Mouse (Mus musculus) hindbrain, embryonic 15.5 days (tissue): Measurements from ENCODE around the gene Pik3r4. TPM values are rescaled to one million over a fixed set of nuclear protein-coding genes. Genes with fewer than 3 reads are reported as not detected.

ENCODE experiments used
- ATAC-seq: fragments of 200-750 bp; cut with Nextera tagmentation; 2 replicates; pipeline ENCODE4 v1.8.0; 2017; ENCODE audit warnings: low read depth, moderate number of reproducible peaks, moderate TSS enrichment; ENCODE audit not compliant: low FRiP score
- H3K27ac ChIP-seq: fragments of 300-500 bp; sonication (generic); replicated peaks from 2 replicates; pipeline ENCODE4 v1.5.1; 2015; ENCODE audit warnings: mild to moderate bottlenecking, inconsistent platforms
- H3K27me3 ChIP-seq: fragments of 300-500 bp; sonication (generic); 2 replicates; pipeline ENCODE4 v1.6.1; 2015; ENCODE audit warnings: control low read depth, inconsistent platforms
- H3K36me3 ChIP-seq: fragments of 300-500 bp; sonication (generic); 2 replicates; pipeline ENCODE4 v1.6.1; 2015; ENCODE audit warnings: control low read depth, inconsistent platforms
- H3K4me1 ChIP-seq: fragments of 300-500 bp; sonication (generic); replicated peaks from 2 replicates; pipeline ENCODE4 v1.6.1; 2015; ENCODE audit warnings: control low read depth, inconsistent platforms
- H3K4me2 ChIP-seq: fragments of 300-500 bp; sonication (generic); 2 replicates; pipeline ENCODE4 v1.6.1; 2015; ENCODE audit warnings: moderate library complexity, mild to moderate bottlenecking, inconsistent platforms
- H3K4me3 ChIP-seq: fragments of 300-500 bp; sonication (generic); 2 replicates; pipeline ENCODE4 v1.5.1; 2015; ENCODE audit warnings: mild to moderate bottlenecking, inconsistent platforms
- H3K9ac ChIP-seq: fragments of 300-500 bp; sonication (generic); 2 replicates; pipeline ENCODE4 v1.6.1; 2015; ENCODE audit warnings: inconsistent platforms
- H3K9me3 ChIP-seq: fragments of 300-500 bp; sonication (generic); 2 replicates; pipeline ENCODE4 v1.6.1; 2016; ENCODE audit warnings: control low read depth, inconsistent platforms
- WGBS: fragments of 180-500 bp; shearing (Covaris S2); methylation state at CpG from one replicate; pipeline ENCODE4 v1.1.7; 2015; 5-methylcytosine and 5-hydroxymethylcytosine counted together
- polyA plus RNA-seq: library from polyadenylated mRNA; unstranded; fragments of >200 nt; fragmentation: Nextera tagmentation; extraction: Ambion mirVana; gene quantifications from 2 replicates; pipeline ENCODE4 v1.2.1, GENCODE M21; 2015

Pik3r4 gene
- polyA plus RNA-seq, 1 experiment from 2014 or later = 18.0 TPM

DNA sequence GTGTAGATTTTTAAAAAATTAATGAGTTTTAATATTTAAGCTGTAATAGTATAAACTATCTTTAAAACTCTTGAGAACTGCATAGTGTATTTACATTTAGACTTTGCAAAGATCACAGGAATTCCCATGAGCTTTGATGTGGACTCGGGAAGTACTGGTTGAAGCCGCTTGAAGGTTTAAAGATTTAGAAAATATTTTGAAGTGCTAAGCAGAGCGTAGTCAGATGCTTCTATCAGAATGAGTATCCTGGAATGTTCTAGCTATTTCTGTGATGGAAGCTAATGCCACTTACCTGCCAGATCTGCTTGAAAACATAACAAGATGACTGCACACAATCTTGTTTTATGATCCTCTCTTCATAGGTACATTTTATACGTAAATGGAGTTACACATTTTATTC lies 28.1 kb downstream of the Pik3r4 start:
- no peaks in the 10 kb centered on the region for H3K27me3 ChIP-seq
- no peak overlapping the region for H3K9ac ChIP-seq
- H3K36me3 ChIP-seq = peaks cover 33% of the 10 kb centered on the region
- H3K4me2 ChIP-seq = no peak overlapping the region
- WGBS = 92% methylated on average over 4 of the region's 4 CpGs
- no peak overlapping the region for H3K4me3 ChIP-seq
- ATAC-seq = no peak
- H3K27ac ChIP-seq = no peak overlapping the region
- no peaks in the 10 kb centered on the region for H3K9me3 ChIP-seq
- no peaks in the 10 kb centered on the region for H3K4me1 ChIP-seq

DNA sequence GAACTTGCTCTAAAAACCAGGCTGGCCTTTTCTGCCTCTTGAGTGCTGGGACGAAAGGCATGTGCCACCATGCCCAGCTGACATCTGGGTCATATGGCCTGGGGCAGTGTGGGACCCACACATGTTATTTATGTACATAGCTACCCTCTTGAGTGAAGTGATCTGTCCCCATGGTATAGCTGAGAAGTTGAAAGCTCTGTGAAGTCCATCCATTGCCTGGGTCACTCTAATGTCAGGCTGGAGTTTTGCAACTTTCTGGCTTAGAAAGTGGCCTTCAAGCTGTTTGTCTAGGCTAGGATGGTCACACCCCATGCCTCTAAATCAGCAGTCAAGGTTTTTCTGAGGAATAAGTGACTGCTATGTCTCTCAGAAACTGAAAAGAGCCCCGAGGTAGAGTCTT lies 29.3 kb downstream of the Pik3r4 start:
- no peak overlapping the region for H3K4me3 ChIP-seq
- peaks cover 44% of the 10 kb centered on the region for H3K36me3 ChIP-seq
- no peaks in the 10 kb centered on the region for H3K27me3 ChIP-seq
- 92% methylated on average over 2 of the region's 2 CpGs for WGBS
- no peak overlapping the region for H3K4me2 ChIP-seq
- H3K4me1 ChIP-seq = no peaks in the 10 kb centered on the region
- no peaks in the 10 kb centered on the region for H3K9me3 ChIP-seq
- no peak overlapping the region for H3K9ac ChIP-seq
- ATAC-seq = no peak
- no peak overlapping the region for H3K27ac ChIP-seq

DNA sequence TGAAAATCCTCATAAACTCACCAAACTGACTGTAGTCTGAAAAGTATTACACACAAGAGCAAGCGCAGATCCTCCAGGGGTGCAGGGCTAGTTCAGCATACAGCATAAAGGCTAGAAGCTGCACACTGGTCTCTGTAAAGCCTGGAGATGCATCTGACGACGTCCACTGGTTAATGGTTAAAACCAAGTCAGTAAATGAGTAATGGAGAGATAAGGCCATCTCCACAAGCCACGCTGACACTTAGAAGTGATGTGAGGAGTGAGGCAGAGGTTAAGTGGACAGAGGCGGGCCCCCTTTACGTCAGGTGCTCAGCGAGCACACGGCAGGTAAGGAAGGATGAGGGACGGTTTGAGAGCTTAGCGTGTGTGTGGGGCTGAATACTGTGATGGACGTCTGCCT lies 33.2 kb downstream of the Pik3r4 start:
- H3K4me1 ChIP-seq = 0 out of 2 replicates have a peak, but pooled peaks cover under 1% of the 10 kb centered on the region
- H3K27me3 ChIP-seq = no peaks in the 10 kb centered on the region
- H3K9me3 ChIP-seq = no peaks in the 10 kb centered on the region
- no peak overlapping the region for H3K27ac ChIP-seq
- no peak for ATAC-seq
- no peak overlapping the region for H3K4me3 ChIP-seq
- H3K9ac ChIP-seq = no peak overlapping the region
- peaks cover 28% of the 10 kb centered on the region for H3K36me3 ChIP-seq
- no peak overlapping the region for H3K4me2 ChIP-seq
- WGBS = 80% methylated on average over 11 of the region's 11 CpGs

DNA sequence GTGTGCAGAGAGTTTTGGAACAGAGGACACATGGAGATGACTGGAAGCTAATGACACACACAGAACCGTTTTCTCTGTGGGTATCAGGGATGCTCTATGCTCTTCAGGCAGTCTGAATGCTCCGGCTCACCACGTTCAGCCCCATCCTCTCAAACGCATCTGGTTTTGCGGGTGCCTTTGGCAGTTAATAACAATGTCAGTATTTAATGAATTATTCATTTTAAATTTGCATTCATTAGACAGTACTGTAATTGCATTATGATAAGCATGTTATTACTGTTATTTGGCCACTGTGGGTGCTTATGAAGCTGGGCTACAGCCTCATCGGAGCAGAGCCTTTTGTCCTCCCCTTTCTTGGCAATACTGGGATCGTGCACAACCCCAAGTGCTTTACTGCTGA lies 38.6 kb downstream of the Pik3r4 start:
- Histone ChIP-seq H3K9me3 (no peaks in the 10 kb centered on the region), H3K4me2 (no peak overlapping the region), H3K4me1 (peaks cover 12% of the 10 kb centered on the region), H3K36me3 (peaks cover 28% of the 10 kb centered on the region), H3K4me3 (no peak overlapping the region), H3K27ac (peak overlapping the region; percentile 63), H3K9ac (no peak overlapping the region), H3K27me3 (no peaks in the 10 kb centered on the region)
- WGBS = 34% methylated on average over 7 of the region's 7 CpGs
- peak; percentile 87 for ATAC-seq

DNA sequence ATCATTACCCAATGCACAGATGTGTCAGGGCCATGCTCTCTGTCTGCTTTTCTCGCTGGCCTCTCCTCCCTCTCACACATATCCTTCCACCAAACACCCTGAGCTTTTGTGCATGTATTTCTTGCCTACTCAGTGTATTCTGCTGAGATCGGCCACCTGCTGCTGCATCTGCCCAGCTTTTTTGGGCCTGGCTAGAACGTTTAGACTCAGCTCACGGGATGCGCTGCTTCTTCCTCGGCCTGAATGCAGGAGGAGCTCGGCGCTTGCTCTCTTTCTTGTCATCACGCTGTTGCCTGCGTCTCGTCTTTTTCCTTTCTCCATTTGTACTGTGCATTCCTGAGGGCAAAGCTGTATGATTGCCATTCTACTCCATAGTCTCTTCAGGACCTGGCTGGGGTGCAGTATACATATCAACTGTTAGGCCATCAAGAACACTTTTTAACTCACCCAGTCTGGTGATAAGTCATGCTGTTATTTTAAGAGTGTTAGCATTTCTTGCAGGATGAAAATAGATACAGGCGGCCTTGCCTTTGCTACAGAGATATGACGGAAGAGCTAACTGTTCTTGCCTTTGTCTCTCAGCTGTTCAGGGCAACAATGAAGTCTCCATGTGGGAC lies 41.9 kb downstream of the Pik3r4 start:
- Histone ChIP-seq H3K4me2 (no peak overlapping the region), H3K27ac (no peak overlapping the region), H3K36me3 (peaks cover 35% of the 10 kb centered on the region), H3K4me3 (no peak overlapping the region), H3K4me1 (peaks cover 12% of the 10 kb centered on the region), H3K27me3 (no peaks in the 10 kb centered on the region), H3K9me3 (no peaks in the 10 kb centered on the region), H3K9ac (no peak overlapping the region)
- 92% methylated on average over 13 of the region's 13 CpGs for WGBS
- ATAC-seq = no peak

DNA sequence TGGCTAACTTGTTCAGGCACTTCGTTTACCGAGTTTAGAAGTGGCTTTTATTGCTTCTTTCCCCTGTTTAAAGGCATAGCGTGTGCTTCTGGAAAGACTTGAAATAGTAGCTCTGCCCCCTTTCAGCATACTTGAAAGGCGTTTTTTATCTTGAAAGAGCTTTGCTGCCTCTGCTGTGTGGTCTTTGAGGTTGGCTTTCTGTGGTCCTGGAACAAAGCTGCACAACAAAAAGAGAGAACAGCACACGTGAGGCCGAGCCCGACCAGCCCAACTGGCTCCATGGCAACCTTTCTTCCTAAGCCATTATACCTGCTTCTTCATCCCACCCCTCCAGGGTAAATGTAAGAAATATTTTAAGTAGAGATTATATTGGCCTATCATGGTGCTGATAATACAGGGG lies 46.7 kb downstream of the Pik3r4 start:
- Histone ChIP-seq H3K9ac (no peak overlapping the region), H3K9me3 (no peaks in the 10 kb centered on the region), H3K36me3 (peaks cover 31% of the 10 kb centered on the region), H3K4me1 (no peaks in the 10 kb centered on the region), H3K27me3 (no peaks in the 10 kb centered on the region), H3K4me3 (no peak overlapping the region), H3K27ac (no peak overlapping the region), H3K4me2 (no peak overlapping the region)
- no peak for ATAC-seq
- WGBS = 39% methylated on average over 7 of the region's 7 CpGs

DNA sequence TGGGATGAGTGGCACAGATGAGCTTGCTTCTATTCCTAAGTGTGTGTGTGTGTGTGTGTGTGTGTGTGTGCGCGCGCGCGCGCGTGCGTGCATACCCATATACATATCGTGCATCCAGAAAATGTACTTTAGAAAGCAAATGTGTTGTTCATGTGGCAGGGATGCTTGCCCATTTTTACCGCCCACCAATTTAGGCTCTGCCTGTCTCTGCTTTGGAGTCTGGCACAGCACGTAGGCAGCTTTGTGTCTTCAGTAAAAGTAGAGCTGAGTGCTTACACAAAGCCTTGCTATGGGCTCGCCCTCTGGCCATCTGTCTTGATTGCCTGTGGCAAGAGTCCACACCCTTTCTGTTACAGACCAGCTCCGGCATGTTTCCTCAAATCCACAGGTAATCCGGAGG lies 49.7 kb downstream of the Pik3r4 start:
- H3K27ac ChIP-seq = no peak overlapping the region
- no peak for ATAC-seq

DNA sequence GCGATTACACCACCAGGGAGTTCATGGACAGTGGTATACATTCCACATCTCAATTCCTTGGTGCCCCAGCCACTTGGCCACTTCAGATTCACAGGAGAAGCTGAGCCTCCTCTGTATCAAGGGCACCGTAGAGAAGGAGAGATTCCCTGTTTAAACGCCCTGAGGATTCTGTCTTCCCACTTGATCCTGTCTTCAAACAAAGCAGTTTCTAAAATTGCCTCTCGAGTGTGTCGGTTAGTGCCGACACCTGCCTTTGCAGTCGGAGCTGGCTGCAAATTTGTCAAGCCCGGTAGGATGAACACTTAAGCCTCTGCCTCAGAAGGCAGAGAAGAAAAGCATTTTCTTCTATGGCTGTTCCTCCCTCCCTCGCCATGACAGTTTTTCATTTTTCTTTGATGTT lies 50.3 kb downstream of the Pik3r4 start:
- Histone ChIP-seq H3K27me3 (no peaks in the 10 kb centered on the region), H3K4me2 (no peak overlapping the region), H3K9me3 (no peaks in the 10 kb centered on the region), H3K9ac (no peak overlapping the region), H3K36me3 (peaks cover 5% of the 10 kb centered on the region), H3K4me3 (no peak overlapping the region), H3K27ac (peak overlapping the region; percentile 10; the same call in 1 of the 2 replicates), H3K4me1 (0 out of 2 replicates have a peak, but pooled peaks cover 7% of the 10 kb centered on the region)
- ATAC-seq = no peak
- WGBS = 78% methylated on average over 9 of the region's 9 CpGs

More for the DNA sequence above, 49.7 kb downstream of the Pik3r4 start:
- Histone ChIP-seq H3K27me3 (no peaks in the 10 kb centered on the region), H3K4me3 (no peak overlapping the region), H3K4me1 (0 out of 2 replicates have a peak, but pooled peaks cover 2% of the 10 kb centered on the region), H3K9ac (no peak overlapping the region), H3K9me3 (no peaks in the 10 kb centered on the region), H3K36me3 (peaks cover 11% of the 10 kb centered on the region), H3K4me2 (no peak overlapping the region)
- WGBS = 92% methylated on average over 14 of the region's 14 CpGs

DNA sequence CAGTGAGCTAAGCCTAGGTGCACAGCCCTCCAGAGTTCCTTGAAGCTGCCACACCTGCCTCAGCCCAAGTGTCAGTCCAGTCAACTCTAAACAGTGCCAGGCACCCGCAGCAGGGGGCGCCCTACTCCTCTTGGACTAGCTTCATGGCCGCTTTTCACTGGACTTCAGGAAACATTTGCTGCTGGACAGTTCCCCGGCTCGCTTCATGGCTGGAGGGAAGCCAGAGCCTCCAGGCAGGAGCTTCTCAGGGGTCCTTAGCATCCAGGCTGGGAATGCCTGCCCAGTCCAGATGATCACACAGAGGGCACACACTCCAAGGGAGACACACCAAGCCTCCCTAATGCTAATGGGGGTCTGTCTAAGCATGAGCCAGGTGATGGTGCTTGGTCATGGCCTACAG lies 51.1 kb downstream of the Pik3r4 start:
- H3K27me3 ChIP-seq = no peaks in the 10 kb centered on the region
- no peaks in the 10 kb centered on the region for H3K9me3 ChIP-seq
- no peak overlapping the region for H3K27ac ChIP-seq
- 12% methylated on average over 5 of the region's 5 CpGs for WGBS
- no peak overlapping the region for H3K4me3 ChIP-seq
- H3K9ac ChIP-seq = no peak overlapping the region
- 0 out of 2 replicates have a peak, but pooled peaks cover 15% of the 10 kb centered on the region for H3K4me1 ChIP-seq
- H3K36me3 ChIP-seq = peaks cover 1% of the 10 kb centered on the region; the same call in 1 of the 2 replicates
- ATAC-seq = peak; percentile 62; the same call in 1 of the 2 replicates
- H3K4me2 ChIP-seq = no peak overlapping the region

DNA sequence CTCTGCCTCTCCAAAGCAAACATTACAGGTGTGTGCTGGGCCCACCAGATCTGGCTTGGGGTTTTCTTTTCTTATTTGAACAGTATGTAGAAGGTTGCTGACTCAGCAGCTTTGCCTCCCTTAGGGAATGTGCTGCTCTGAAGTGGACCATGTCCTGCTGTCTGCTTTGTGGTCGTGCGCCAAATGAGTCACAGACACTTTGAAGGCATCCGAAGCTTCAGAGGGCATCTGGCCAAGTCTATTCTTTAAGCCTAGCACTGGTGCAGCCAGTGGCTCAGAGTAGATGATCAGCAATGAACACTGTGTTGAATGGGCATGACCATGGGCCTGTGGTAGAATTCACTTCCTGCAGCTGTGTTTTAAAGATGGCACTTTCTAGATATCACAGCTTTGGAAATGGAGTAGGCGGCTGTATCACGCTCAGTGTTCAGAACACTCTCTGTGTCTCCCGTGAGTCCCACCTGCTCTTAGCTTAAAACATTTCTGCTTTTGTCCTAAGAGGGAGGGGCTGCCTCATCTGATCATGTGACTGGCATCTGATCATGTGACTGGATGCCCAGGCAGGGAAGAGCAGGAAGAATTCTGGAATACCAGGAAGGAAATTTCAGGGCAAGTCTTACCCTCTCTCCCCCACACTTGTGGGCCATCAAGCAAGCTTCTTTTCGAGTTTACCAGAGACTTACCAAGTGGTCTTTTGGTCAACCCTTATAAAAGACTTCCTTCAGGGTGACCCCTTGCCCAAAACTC lies 54.2 kb downstream of the Pik3r4 start:
- Histone ChIP-seq H3K4me1 (0 out of 2 replicates have a peak, but pooled peaks cover 26% of the 10 kb centered on the region), H3K4me3 (no peak overlapping the region), H3K9ac (no peak overlapping the region), H3K27ac (no peak overlapping the region), H3K27me3 (no peaks in the 10 kb centered on the region), H3K9me3 (no peaks in the 10 kb centered on the region), H3K36me3 (no peaks in the 10 kb centered on the region), H3K4me2 (no peak overlapping the region)
- WGBS = 80% methylated on average over 7 of the region's 7 CpGs
- ATAC-seq = no peak

DNA sequence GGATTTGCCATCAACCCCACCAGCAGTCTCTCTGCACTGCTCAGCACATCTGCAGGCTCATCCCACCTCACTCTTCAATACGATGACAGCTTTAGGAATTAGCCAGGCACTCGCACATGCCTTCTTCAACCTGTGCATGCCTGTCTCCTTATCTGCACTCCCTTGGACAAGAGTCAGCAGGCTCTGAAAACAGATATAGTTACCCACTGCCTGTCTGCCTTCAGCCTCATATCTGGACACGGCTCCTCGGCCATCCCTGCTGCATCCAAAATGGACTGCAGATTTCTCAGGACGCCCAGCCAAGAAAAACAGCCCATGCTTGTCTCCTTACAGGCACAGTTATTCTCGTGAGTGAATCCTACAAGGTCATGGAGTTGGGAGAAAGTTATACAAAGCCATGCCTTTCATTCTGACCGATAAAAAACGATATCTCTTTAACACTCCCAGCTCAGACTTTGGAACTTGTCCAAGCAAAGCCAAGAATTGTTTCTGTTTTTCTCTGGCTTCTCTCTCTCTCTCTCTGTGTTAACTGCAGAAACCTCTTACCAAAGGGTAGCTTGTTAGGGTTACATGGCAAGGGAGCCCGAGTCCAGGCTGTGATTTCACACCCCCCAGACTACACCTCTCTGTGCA lies 55.1 kb downstream of the Pik3r4 start:
- no peaks in the 10 kb centered on the region for H3K36me3 ChIP-seq
- H3K4me1 ChIP-seq = 0 out of 2 replicates have a peak, but pooled peaks cover 29% of the 10 kb centered on the region
- no peak overlapping the region for H3K4me2 ChIP-seq
- no peak for ATAC-seq
- no peak overlapping the region for H3K9ac ChIP-seq
- no peaks in the 10 kb centered on the region for H3K9me3 ChIP-seq
- no peak overlapping the region; the same call in 1 of the 2 replicates for H3K27ac ChIP-seq
- 72% methylated on average over 9 of the region's 9 CpGs for WGBS
- H3K27me3 ChIP-seq = no peaks in the 10 kb centered on the region
- no peak overlapping the region for H3K4me3 ChIP-seq

DNA sequence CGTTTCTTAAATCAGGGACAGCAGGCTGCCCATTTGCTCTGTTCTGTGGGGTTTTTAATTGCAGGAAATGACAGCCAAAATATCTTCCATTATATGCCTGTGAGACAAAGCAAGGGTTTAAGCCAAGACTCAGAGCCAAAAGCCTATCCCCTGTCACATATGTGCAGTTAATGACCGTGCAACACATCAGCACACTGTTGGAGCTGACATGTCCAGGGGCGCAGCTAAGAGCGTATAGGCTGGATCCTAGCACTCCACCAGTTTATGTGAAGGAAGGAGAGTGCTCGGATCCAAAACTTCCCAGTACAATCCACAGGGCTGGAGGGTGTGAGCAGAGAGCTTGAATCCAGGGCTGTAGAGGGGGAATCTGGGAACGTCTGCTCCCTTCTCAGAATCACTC lies 57.9 kb downstream of the Pik3r4 start:
- Histone ChIP-seq H3K36me3 (no peaks in the 10 kb centered on the region), H3K27me3 (no peaks in the 10 kb centered on the region), H3K9ac (no peak overlapping the region), H3K9me3 (no peaks in the 10 kb centered on the region), H3K4me2 (no peak overlapping the region), H3K27ac (no peak overlapping the region), H3K4me3 (no peak overlapping the region), H3K4me1 (0 out of 2 replicates have a peak, but pooled peaks cover 29% of the 10 kb centered on the region)
- peak; percentile 48; the same call in 1 of the 2 replicates for ATAC-seq
- WGBS = 71% methylated on average over 6 of the region's 6 CpGs
